Mouse (Mus musculus) stomach, embryonic 14.5 days (tissue): Measurements from ENCODE around the gene Msx3. TPM values are rescaled to one million over a fixed set of nuclear protein-coding genes. Genes with fewer than 3 reads are reported as not detected.

ENCODE experiments used
- polyA plus RNA-seq: library from polyadenylated mRNA; unstranded; fragments of >200 nt; fragmentation: Nextera tagmentation; extraction: Ambion mirVana; gene quantifications from 2 replicates; pipeline ENCODE4 v1.2.1, GENCODE M21; 2014

Gene Msx3
- polyA plus RNA-seq, 1 experiment from 2014 or later = not detected

Other genes with a start within 250 kb of the Msx3 start
- gene Adgra1, start 214.9 kb downstream of the Msx3 start, polyA plus RNA-seq = 0.78 and 1.00 TPM in 2 replicates
- gene Kndc1, start 154.4 kb downstream of the Msx3 start, polyA plus RNA-seq = 0.27 and 0.46 TPM in 2 replicates
- not detected in 2 replicates for gene Utf1, start 105.3 kb downstream of the Msx3 start, polyA plus RNA-seq
- gene 6430531B16Rik, start 70.3 kb downstream of the Msx3 start, polyA plus RNA-seq = 0.28 and 0.49 TPM in 2 replicates
- 2.4 and 2.8 TPM in 2 replicates for gene Adam8, start 56.5 kb downstream of the Msx3 start, polyA plus RNA-seq
- 40.6 and 43.5 TPM in 2 replicates for gene Zfp511, start 12.7 kb downstream of the Msx3 start, polyA plus RNA-seq
- gene Tubgcp2, start 12.4 kb downstream of the Msx3 start, polyA plus RNA-seq = 59.3 and 60.3 TPM in 2 replicates
- gene Caly, start 33.5 kb upstream of the Msx3 start, polyA plus RNA-seq = 3.8 and 3.9 TPM in 2 replicates
- 12.5 and 24.2 TPM in 2 replicates for gene Prap1, start 44.3 kb upstream of the Msx3 start, polyA plus RNA-seq
- 28.6 and 29.6 TPM in 2 replicates for gene Fuom, start 53.4 kb upstream of the Msx3 start, polyA plus RNA-seq
- 29.8 and 33.4 TPM in 2 replicates for gene Paox, start 66.7 kb upstream of the Msx3 start, polyA plus RNA-seq
- 158 and 171 TPM in 2 replicates for gene Echs1, start 67.4 kb upstream of the Msx3 start, polyA plus RNA-seq
- 27.0 and 28.3 TPM in 2 replicates for gene Mtg1, start 88.5 kb upstream of the Msx3 start, polyA plus RNA-seq
- gene Sprn, start 105.8 kb upstream of the Msx3 start, polyA plus RNA-seq = 0.54 and 0.78 TPM in 2 replicates
- not detected in 2 replicates for gene Olfr522, start 115.7 kb upstream of the Msx3 start, polyA plus RNA-seq
- gene Olfr523, start 124.1 kb upstream of the Msx3 start, polyA plus RNA-seq = not detected in 2 replicates
- gene Olfr524, start 156.9 kb upstream of the Msx3 start, polyA plus RNA-seq = not detected in 2 replicates
- gene Cd163l1, start 169.2 kb upstream of the Msx3 start, polyA plus RNA-seq = 0.10 TPM in 1 of 2 replicates, not detected in the other
- not detected in 2 replicates for gene 5830411N06Rik, start 198.2 kb upstream of the Msx3 start, polyA plus RNA-seq